Mouse (Mus musculus) frontal cortex, adult 2 months (tissue): ENCODE data around the gene Pramef20. TPM values are rescaled to one million over a fixed set of nuclear protein-coding genes. Genes with fewer than 3 reads are reported as not detected.
"Not testable (repeated sequence)": the region's sequence is repeated elsewhere in the genome, so short reads cannot be mapped to it uniquely, and the experiment has no call there.

ENCODE experiments used
- DNase-seq, 2 experiments: peaks; one replicate each; pipeline ENCODE4 v3.0.0; 2022; ENCODE audit warnings: low spot score in 1 of 2; ENCODE audit errors: extremely low spot score in 1 of 2
- polyA plus RNA-seq: library from polyadenylated mRNA; depleted of rRNA; stranded (reverse); fragments of >200 nt; gene quantifications from 2 replicates; pipeline ENCODE4 v1.2.3, GENCODE M21; 2012; rRNA removed

Pramef20 gene
- polyA plus RNA-seq, result not detected in 2 replicates

GRCm38 (mm10) chr4:144377911-144378310, at the start of gene Pramef20:
Gene Pramef20, minus strand, starts transcription at chr4:144377933.
- DNase-seq, result no peak

- DNase-seq, result no peak
These were observed 46.9 kb upstream of the Pramef20 start for GRCm38 (mm10) chr4:144424590-144424989.

GRCm38 (mm10) chr4:144420644-144421043, 42.9 kb upstream of the Pramef20 start:
- DNase-seq, result no peak

GRCm38 (mm10) chr4:144408290-144408689, 30.6 kb upstream of the Pramef20 start, which contains the start of gene Pramef12:
Gene Pramef12, minus strand, starts transcription at chr4:144408464.
- DNase-seq, result no peak

GRCm38 (mm10) chr4:144406261-144406660, 28.5 kb upstream of the Pramef20 start:
- no peak for DNase-seq

- DNase-seq, result no peak
These were observed 26.8 kb upstream of the Pramef20 start for GRCm38 (mm10) chr4:144404456-144405086.

- DNase-seq, result no peak
These were observed 25.0 kb upstream of the Pramef20 start for GRCm38 (mm10) chr4:144402712-144403111.

- no peak for DNase-seq
These were observed 18.6 kb upstream of the Pramef20 start for GRCm38 (mm10) chr4:144396316-144396715.

GRCm38 (mm10) chr4:144357642-144358041, 20.1 kb downstream of the Pramef20 start, which contains the start of gene Gm13119:
Gene Gm13119, plus strand, starts transcription at chr4:144357942.
- DNase-seq, result not testable (repeated sequence)

- DNase-seq, result not testable (repeated sequence)
These were observed 41.9 kb downstream of the Pramef20 start for GRCm38 (mm10) chr4:144335856-144336255.

GRCm38 (mm10) chr4:144329949-144330348, 47.8 kb downstream of the Pramef20 start, which contains the start of gene Gm13128:
Gene Gm13128, plus strand, starts transcription at chr4:144330249.
- not testable (repeated sequence) for DNase-seq

Other genes with a start within 250 kb of the Pramef20 start
- gene Oog3, start 215.3 kb downstream of the Pramef20 start, polyA plus RNA-seq, result not detected in 2 replicates
- gene Oog2, start 187.2 kb downstream of the Pramef20 start, polyA plus RNA-seq, result not detected in 2 replicates
- gene C87977, start 164.6 kb downstream of the Pramef20 start, polyA plus RNA-seq, result not detected in 2 replicates
- gene Pramel5, start 97.4 kb downstream of the Pramef20 start, polyA plus RNA-seq, result not detected in 2 replicates
- not detected in 2 replicates for gene Gm13128, start 47.7 kb downstream of the Pramef20 start, polyA plus RNA-seq
- gene Gm13119, start 20.0 kb downstream of the Pramef20 start, polyA plus RNA-seq, result not detected in 2 replicates
- 0.04 and 0.59 TPM in 2 replicates for gene Pramef12, start 30.5 kb upstream of the Pramef20 start, polyA plus RNA-seq
- gene 1700012P22Rik, start 60.8 kb upstream of the Pramef20 start, polyA plus RNA-seq, result not detected in 2 replicates
- not detected in 2 replicates for gene Gm9944, start 75.4 kb upstream of the Pramef20 start, polyA plus RNA-seq
- gene Aadacl3, start 85.8 kb upstream of the Pramef20 start, polyA plus RNA-seq, result not detected in 2 replicates
- gene 9430007A20Rik, start 141.9 kb upstream of the Pramef20 start, polyA plus RNA-seq, result not detected in 2 replicates
- not detected in 2 replicates for gene Gm13124, start 187.2 kb upstream of the Pramef20 start, polyA plus RNA-seq
- gene Aadacl4, start 235.8 kb upstream of the Pramef20 start, polyA plus RNA-seq, result not detected in 2 replicates